Mouse (Mus musculus) forebrain, embryonic 14.5 days (tissue): ENCODE data around the gene 4921524J17Rik. TPM values are rescaled to one million over a fixed set of nuclear protein-coding genes. Genes with fewer than 3 reads are reported as not detected.

Experiments used
- ATAC-seq: fragments of 200-750 bp; cut with Nextera tagmentation; 2 replicates; pipeline ENCODE4 v1.8.0; 2017; ENCODE audit warnings: mild to moderate bottlenecking, moderate library complexity
- DNase-seq: peaks from one replicate; pipeline ENCODE4 v3.0.0-alpha.2; 2015; ENCODE audit warnings: low spot score
- H3K27ac ChIP-seq: fragments of 300-500 bp; sonication (generic); 2 replicates; pipeline ENCODE4 v1.5.1; 2014; ENCODE audit warnings: low read depth, mild to moderate bottlenecking, control low read depth, low read length, moderate library complexity
- H3K27me3 ChIP-seq: fragments of 300-500 bp; sonication (generic); replicated peaks from 2 replicates; pipeline ENCODE4 v1.6.1; 2014; ENCODE audit warnings: low read length, control low read depth, mixed read lengths; ENCODE audit not compliant: control insufficient read depth, insufficient read depth
- H3K36me3 ChIP-seq: fragments of 300-500 bp; sonication (generic); 2 replicates; pipeline ENCODE4 v1.6.1; 2014; ENCODE audit warnings: low read length, control low read depth; ENCODE audit not compliant: control insufficient read depth, insufficient read depth
- H3K4me1 ChIP-seq: fragments of 300-500 bp; sonication (generic); 2 replicates; pipeline ENCODE4 v1.6.1; 2014; ENCODE audit warnings: antibody characterized with exemption, low read length, control low read depth; ENCODE audit not compliant: control insufficient read depth, insufficient read depth
- H3K4me2 ChIP-seq: fragments of 300-500 bp; sonication (generic); 2 replicates; pipeline ENCODE4 v1.6.1; 2014; ENCODE audit warnings: mild to moderate bottlenecking, control low read depth, low read length
- H3K4me3 ChIP-seq: fragments of 300-500 bp; sonication (generic); 2 replicates; pipeline ENCODE4 v1.5.1; 2014; ENCODE audit warnings: low read depth, low read length, control low read depth
- H3K9ac ChIP-seq: fragments of 300-500 bp; sonication (generic); 2 replicates; pipeline ENCODE4 v1.6.1; 2014; ENCODE audit warnings: mild to moderate bottlenecking, low read length, control low read depth, moderate library complexity
- H3K9me3 ChIP-seq: fragments of 300-500 bp; sonication (generic); replicated peaks from 2 replicates; pipeline ENCODE4 v1.6.1; 2016; ENCODE audit warnings: low read length, control low read depth, mixed read lengths; ENCODE audit not compliant: control insufficient read depth
- WGBS: fragments of 180-500 bp; shearing (Covaris S2); extraction: QIAGEN DNeasy Blood & Tissue Kit; methylation state at CpG from one replicate; pipeline ENCODE4 v1.1.7; 2014; 5-methylcytosine and 5-hydroxymethylcytosine counted together
- polyA plus RNA-seq: library from polyadenylated mRNA; unstranded; fragments of >200 nt; fragmentation: Nextera tagmentation; extraction: Ambion mirVana; gene quantifications from 2 replicates; pipeline ENCODE4 v1.2.1, GENCODE M21; 2014

Gene 4921524J17Rik
- polyA plus RNA-seq, 1 experiment from 2014 or later = 64.7 TPM

- Histone ChIP-seq H3K9ac (no peak overlapping the region), H3K4me3 (no peak overlapping the region), H3K4me1 (no peaks in the 10 kb centered on the region), H3K27me3 (no peaks in the 10 kb centered on the region), H3K27ac (no peak overlapping the region), H3K9me3 (no peaks in the 10 kb centered on the region), H3K4me2 (no peak overlapping the region), H3K36me3 (no peaks in the 10 kb centered on the region)
- DNase-seq = no peak
- 60% methylated on average over 6 of the region's 6 CpGs for WGBS
- no peak for ATAC-seq
Measured at GRCm38 (mm10) chr8:85365176-85365575, 67.5 kb downstream of the 4921524J17Rik start.

- DNase-seq = no peak
- H3K27me3 ChIP-seq = no peaks in the 10 kb centered on the region
- H3K36me3 ChIP-seq = no peaks in the 10 kb centered on the region
- no peaks in the 10 kb centered on the region for H3K4me1 ChIP-seq
- H3K4me3 ChIP-seq = no peak overlapping the region
- H3K27ac ChIP-seq = no peak overlapping the region
- ATAC-seq = no peak
- no peak overlapping the region for H3K9ac ChIP-seq
- no peaks in the 10 kb centered on the region for H3K9me3 ChIP-seq
- 87% methylated on average over 11 of the region's 11 CpGs for WGBS
- H3K4me2 ChIP-seq = no peak overlapping the region
Measured at GRCm38 (mm10) chr8:85364628-85365027, 68.0 kb downstream of the 4921524J17Rik start.

GRCm38 (mm10) chr8:85363406-85363805 lies 69.2 kb downstream of the 4921524J17Rik start:
- H3K9me3 ChIP-seq = no peaks in the 10 kb centered on the region

GRCm38 (mm10) chr8:85362211-85362610 lies 70.4 kb downstream of the 4921524J17Rik start:
- no peak for DNase-seq
- Histone ChIP-seq H3K4me3 (no peak overlapping the region), H3K27ac (no peak overlapping the region), H3K4me2 (no peak overlapping the region), H3K4me1 (no peaks in the 10 kb centered on the region), H3K9ac (no peak overlapping the region), H3K36me3 (no peaks in the 10 kb centered on the region), H3K9me3 (no peaks in the 10 kb centered on the region), H3K27me3 (no peaks in the 10 kb centered on the region)
- ATAC-seq = no peak
- 84% methylated on average over 4 of the region's 4 CpGs for WGBS

More at GRCm38 (mm10) chr8:85363406-85363805, 69.2 kb downstream of the 4921524J17Rik start:
- DNase-seq (no peak), ATAC-seq (no peak)
- no peak overlapping the region for H3K9ac ChIP-seq
- H3K27me3 ChIP-seq = no peaks in the 10 kb centered on the region
- no peak overlapping the region for H3K4me3 ChIP-seq
- WGBS = 60% methylated on average over 6 of the region's 6 CpGs
- H3K27ac ChIP-seq = no peak overlapping the region
- no peaks in the 10 kb centered on the region for H3K36me3 ChIP-seq
- no peak overlapping the region for H3K4me2 ChIP-seq
- H3K4me1 ChIP-seq = no peaks in the 10 kb centered on the region

Other genes starting within 250 kb of the 4921524J17Rik start
- not detected in 2 replicates for gene Olfr371, start 206.8 kb downstream of the 4921524J17Rik start, polyA plus RNA-seq
- 101 and 105 TPM in 2 replicates for gene Orc6, start 133.2 kb downstream of the 4921524J17Rik start, polyA plus RNA-seq
- 183 and 209 TPM in 2 replicates for gene Vps35, start 133.0 kb downstream of the 4921524J17Rik start, polyA plus RNA-seq
- gene Mylk3, start 46.5 kb downstream of the 4921524J17Rik start, polyA plus RNA-seq = 0.60 and 0.63 TPM in 2 replicates
- 29.1 and 37.3 TPM in 2 replicates for gene Gpt2, start 59.7 kb upstream of the 4921524J17Rik start, polyA plus RNA-seq
- gene Dnaja2, start 122.5 kb upstream of the 4921524J17Rik start, polyA plus RNA-seq = 177 and 193 TPM in 2 replicates